Mouse (Mus musculus): ENCODE results near the gene Gm20388.

DNA sequence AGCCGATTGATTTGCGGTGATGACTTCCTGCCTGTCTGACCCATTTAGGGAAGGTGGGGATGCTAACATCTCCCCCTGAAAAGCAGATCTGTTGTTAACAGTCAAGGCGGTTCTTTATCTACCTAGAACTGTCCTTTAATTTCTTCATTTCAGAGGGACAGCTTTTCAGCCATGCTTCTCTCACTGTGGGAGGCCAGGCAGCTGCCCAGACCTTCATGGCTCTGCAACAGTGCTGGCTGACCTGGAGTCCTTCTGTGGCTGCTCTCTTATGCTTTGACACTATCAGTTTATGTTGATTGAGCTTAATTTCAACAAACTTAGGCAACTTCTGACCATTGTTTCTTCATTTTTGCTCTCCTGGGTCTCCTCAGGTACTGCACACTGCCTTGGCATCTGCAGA is 2969.7 kb downstream of the Gm20388 start:
- TF ChIP-seq CTCF (IDR thresholded peaks at IDR 0.05; ENCODE audit: low read depth) (no peak), EP300 (optimal IDR thresholded peaks at IDR 0.05) (no peak)
